Mouse (Mus musculus) lung, adult 2 months (tissue): ENCODE results near the gene Dcst1.

Experiments
- CTCF ChIP-seq: fragments of 200-500 bp; IDR thresholded peaks from 2 replicates; pipeline ENCODE4 v1.5.1; 2011; ENCODE audit warnings: mild to moderate bottlenecking, low read length, control low read depth; ENCODE audit not compliant: insufficient read depth
- POLR2A ChIP-seq: fragments of 200-500 bp; IDR thresholded peaks from 2 replicates; pipeline ENCODE4 v1.6.1; 2011; ENCODE audit warnings: low read depth, mild to moderate bottlenecking, control low read depth, low read length, borderline replicate concordance; ENCODE audit errors: extremely low read depth

- TF ChIP-seq POLR2A, result no peak
- no peak for TF ChIP-seq CTCF
Observed at GRCm38 (mm10) chr3:89406887-89407286, 41.8 kb upstream of the Dcst1 start.
